Mouse (Mus musculus) mesoderm, embryonic 11.5 days (tissue): ENCODE results near the gene Tec.

Experiments
- DNase-seq: peaks from one replicate; pipeline ENCODE4 v3.0.0-alpha.2; 2012; ENCODE audit warnings: low read depth, low spot score

Gene Tec

GRCm38 (mm10) chr5:72826445-72826844 lies 41.8 kb downstream of the Tec start:
- DNase-seq: no peak

- DNase-seq: no peak
These were observed 47.6 kb downstream of the Tec start for GRCm38 (mm10) chr5:72820651-72821050.

- no peak for DNase-seq
These were observed 48.1 kb downstream of the Tec start for GRCm38 (mm10) chr5:72820036-72820640.

GRCm38 (mm10) chr5:72818513-72819180 lies 49.6 kb downstream of the Tec start:
- DNase-seq: no peak

- DNase-seq: no peak
These were observed 50.7 kb downstream of the Tec start for GRCm38 (mm10) chr5:72817523-72818091.

- DNase-seq: peak; percentile 26
These were observed 51.3 kb downstream of the Tec start for GRCm38 (mm10) chr5:72816960-72817359.

GRCm38 (mm10) chr5:72816491-72816890 lies 51.8 kb downstream of the Tec start:
- peak; percentile 27 for DNase-seq

- no peak for DNase-seq
These were observed 52.2 kb downstream of the Tec start for GRCm38 (mm10) chr5:72816046-72816445.

GRCm38 (mm10) chr5:72815361-72815760 lies 52.9 kb downstream of the Tec start:
- DNase-seq: no peak

- no peak for DNase-seq
These were observed 54.2 kb downstream of the Tec start for GRCm38 (mm10) chr5:72814072-72814471.

- DNase-seq: no peak
These were observed 55.4 kb downstream of the Tec start for GRCm38 (mm10) chr5:72812908-72813307.

- DNase-seq: no peak
These were observed 56.0 kb downstream of the Tec start for GRCm38 (mm10) chr5:72812328-72812727.

GRCm38 (mm10) chr5:72811397-72811796 lies 56.9 kb downstream of the Tec start:
- DNase-seq: no peak

- no peak for DNase-seq
These were observed 57.3 kb downstream of the Tec start for GRCm38 (mm10) chr5:72810990-72811389.

GRCm38 (mm10) chr5:72809480-72809879 lies 58.8 kb downstream of the Tec start:
- no peak for DNase-seq

- no peak for DNase-seq
These were observed 59.7 kb downstream of the Tec start for GRCm38 (mm10) chr5:72808456-72809111.

GRCm38 (mm10) chr5:72802851-72803250 lies 65.4 kb downstream of the Tec start:
- no peak for DNase-seq

GRCm38 (mm10) chr5:72798563-72798962 lies 69.7 kb downstream of the Tec start:
- no peak for DNase-seq

GRCm38 (mm10) chr5:72796186-72796613 lies 72.1 kb downstream of the Tec start:
- DNase-seq: no peak

GRCm38 (mm10) chr5:72793309-72793850 lies 74.9 kb downstream of the Tec start:
- DNase-seq: no peak

- no peak for DNase-seq
These were observed 76.5 kb downstream of the Tec start for GRCm38 (mm10) chr5:72791789-72792188.

- no peak for DNase-seq
These were observed 76.9 kb downstream of the Tec start for GRCm38 (mm10) chr5:72791386-72791785.
